Mouse (Mus musculus) olfactory bulb, adult 2 months (tissue): Measurements from ENCODE around the gene Esyt3.

ENCODE experiments used
- CTCF ChIP-seq: fragments of 200-500 bp; IDR thresholded peaks from 2 replicates; pipeline ENCODE4 v1.5.1; 2012; ENCODE audit warnings: low read depth, mild to moderate bottlenecking, low read length, moderate library complexity; ENCODE audit not compliant: insufficient read depth
- POLR2A ChIP-seq: fragments of 200-500 bp; IDR thresholded peaks from 2 replicates; pipeline ENCODE4 v1.6.1; 2012; ENCODE audit warnings: mild to moderate bottlenecking, low read depth, low read length, moderate library complexity; ENCODE audit not compliant: insufficient read depth

- TF ChIP-seq CTCF: no peak
- no peak for TF ChIP-seq POLR2A
Observed at GRCm38 (mm10) chr9:99393146-99393545, 34.8 kb upstream of the Esyt3 start.
